Mouse (Mus musculus): Measurements from ENCODE around the gene Nfic.

GRCm38 (mm10) chr10:81399296-81399695 is 56.1 kb downstream of the Nfic start:
- TF ChIP-seq TCF12 (IDR thresholded peaks at IDR 0.05; ENCODE audit: low read depth, low read length) (no peak), CTCF (IDR thresholded peaks at IDR 0.05 in 2 of 3, conservative IDR thresholded peaks at IDR 0.05 in 1 of 3; ENCODE audit: control insufficient read depth in 1 of 3, insufficient read depth in 1 of 3, low read depth in 2 of 3, low read length in 3 of 3, poor library complexity in 1 of 3, severe bottlenecking in 1 of 3) (no peak), ZMIZ1 (IDR thresholded peaks at IDR 0.05; ENCODE audit: low read depth, low read length) (no peak), SIN3A (IDR thresholded peaks at IDR 0.05; ENCODE audit: low read length) (no peak), POLR2A (IDR thresholded peaks at IDR 0.05; ENCODE audit: control insufficient read depth in 1 of 2, insufficient read depth in 1 of 2, low read depth in 1 of 2, low read length in 2 of 2, poor library complexity in 1 of 2) (no peak), EP300 (IDR thresholded peaks at IDR 0.05; ENCODE audit: low read depth in 1 of 2, low read length in 2 of 2) (no peak), ZNF384 (IDR thresholded peaks at IDR 0.05; ENCODE audit: low read depth, low read length) (no peak), RAD21 (IDR thresholded peaks at IDR 0.05; ENCODE audit: low read depth, low read length) (no peak)

Measured in MEL (cell line).